Mouse (Mus musculus) WW6 (cell line): ENCODE results near the gene Mdk.

Experiments used
- DNase-seq: peaks from one replicate; pipeline ENCODE4 v3.0.0-alpha.2; 2013; ENCODE audit warnings: low read depth, low spot score

Mdk gene

GRCm38 (mm10) chr2:91933471-91933870 lies 1.4 kb upstream of the Mdk start:
- no peak for DNase-seq

GRCm38 (mm10) chr2:91932737-91933350 lies 747 bp upstream of the Mdk start:
- DNase-seq, result no peak

- DNase-seq, result peak; percentile 62
Observed at GRCm38 (mm10) chr2:91931328-91932159, 553 bp downstream of the Mdk start.

- DNase-seq, result no peak
Observed at GRCm38 (mm10) chr2:91930761-91931291, 1.3 kb downstream of the Mdk start.

- DNase-seq, result no peak
Observed at GRCm38 (mm10) chr2:91929936-91930335, 2.2 kb downstream of the Mdk start.

GRCm38 (mm10) chr2:91929455-91929854 lies 2.6 kb downstream of the Mdk start:
- no peak for DNase-seq

- DNase-seq, result no peak
Observed at GRCm38 (mm10) chr2:91928534-91929350, 3.4 kb downstream of the Mdk start.

- DNase-seq, result no peak
Observed at GRCm38 (mm10) chr2:91927826-91928533, 4.1 kb downstream of the Mdk start.

GRCm38 (mm10) chr2:91926949-91927348 lies 5.1 kb downstream of the Mdk start, which contains the start of gene Chrm4:
TSS of gene Chrm4 (plus strand) at chr2:91927249.
- no peak for DNase-seq

GRCm38 (mm10) chr2:91925442-91925841 lies 6.7 kb downstream of the Mdk start:
- no peak for DNase-seq

- no peak for DNase-seq
Observed at GRCm38 (mm10) chr2:91924726-91925125, 7.4 kb downstream of the Mdk start.

GRCm38 (mm10) chr2:91923415-91924337 lies 8.4 kb downstream of the Mdk start:
- no peak for DNase-seq

- DNase-seq, result no peak
Observed at GRCm38 (mm10) chr2:91922586-91923414, 9.3 kb downstream of the Mdk start.

GRCm38 (mm10) chr2:91921790-91922570 lies 10.1 kb downstream of the Mdk start:
- no peak for DNase-seq

GRCm38 (mm10) chr2:91921181-91921789 lies 10.8 kb downstream of the Mdk start:
- DNase-seq, result no peak

- DNase-seq, result no peak
Observed at GRCm38 (mm10) chr2:91920130-91920529, 12.0 kb downstream of the Mdk start.

- DNase-seq, result no peak
Observed at GRCm38 (mm10) chr2:91917096-91917495, 15.0 kb downstream of the Mdk start.

GRCm38 (mm10) chr2:91916346-91916977 lies 15.6 kb downstream of the Mdk start:
- no peak for DNase-seq
